Mouse (Mus musculus) stomach, embryonic 16.5 days (tissue): ENCODE results near the gene Stk10. TPM values are rescaled to one million over a fixed set of nuclear protein-coding genes. Genes with fewer than 3 reads are reported as not detected.

ENCODE experiments used
- ATAC-seq: fragments of 200-750 bp; cut with Nextera tagmentation; 2 replicates; pipeline ENCODE4 v1.8.0; 2017; ENCODE audit warnings: moderate number of reproducible peaks, moderate TSS enrichment; ENCODE audit not compliant: insufficient read depth, low FRiP score
- H3K27ac ChIP-seq: fragments of 300-500 bp; sonication (generic); 2 replicates; pipeline ENCODE4 v1.5.1; 2014; ENCODE audit warnings: low read length
- H3K27me3 ChIP-seq: fragments of 300-500 bp; sonication (generic); 2 replicates; pipeline ENCODE4 v1.6.1; 2014; ENCODE audit warnings: low read length, control low read depth, mixed read lengths; ENCODE audit not compliant: control insufficient read depth, insufficient read depth
- H3K36me3 ChIP-seq: fragments of 300-500 bp; sonication (generic); 2 replicates; pipeline ENCODE4 v1.6.1; 2014; ENCODE audit warnings: low read length; ENCODE audit not compliant: control insufficient read depth, insufficient read depth
- H3K4me1 ChIP-seq: fragments of 300-500 bp; sonication (generic); 2 replicates; pipeline ENCODE4 v1.6.1; 2014; ENCODE audit warnings: low read length, control low read depth, mixed read lengths; ENCODE audit not compliant: control insufficient read depth, insufficient read depth
- H3K4me2 ChIP-seq: fragments of 300-500 bp; sonication (generic); 2 replicates; pipeline ENCODE4 v1.6.1; 2014; ENCODE audit warnings: low read depth, low read length, mixed read lengths
- H3K4me3 ChIP-seq: fragments of 300-500 bp; sonication (generic); replicated peaks from 2 replicates; pipeline ENCODE4 v1.5.1; 2014; ENCODE audit warnings: mild to moderate bottlenecking, low read length
- H3K9ac ChIP-seq: fragments of 300-500 bp; sonication (generic); 2 replicates; pipeline ENCODE4 v1.6.1; 2014; ENCODE audit warnings: low read length
- H3K9me3 ChIP-seq: fragments of 300-500 bp; sonication (generic); replicated peaks from 2 replicates; pipeline ENCODE4 v1.6.1; 2016; ENCODE audit warnings: low read length, control low read depth; ENCODE audit not compliant: control insufficient read depth
- WGBS: fragments of 180-500 bp; shearing (Covaris S2); extraction: QIAGEN DNeasy Blood & Tissue Kit; methylation state at CpG from one replicate; pipeline ENCODE4 v1.1.7; 2014; 5-methylcytosine and 5-hydroxymethylcytosine counted together
- polyA plus RNA-seq: library from polyadenylated mRNA; unstranded; fragments of >200 nt; fragmentation: Nextera tagmentation; extraction: Ambion mirVana; gene quantifications from 2 replicates; pipeline ENCODE4 v1.2.1, GENCODE M21; 2015

Gene Stk10
- polyA plus RNA-seq, 1 experiment from 2014 or later, result 4.2 TPM

DNA sequence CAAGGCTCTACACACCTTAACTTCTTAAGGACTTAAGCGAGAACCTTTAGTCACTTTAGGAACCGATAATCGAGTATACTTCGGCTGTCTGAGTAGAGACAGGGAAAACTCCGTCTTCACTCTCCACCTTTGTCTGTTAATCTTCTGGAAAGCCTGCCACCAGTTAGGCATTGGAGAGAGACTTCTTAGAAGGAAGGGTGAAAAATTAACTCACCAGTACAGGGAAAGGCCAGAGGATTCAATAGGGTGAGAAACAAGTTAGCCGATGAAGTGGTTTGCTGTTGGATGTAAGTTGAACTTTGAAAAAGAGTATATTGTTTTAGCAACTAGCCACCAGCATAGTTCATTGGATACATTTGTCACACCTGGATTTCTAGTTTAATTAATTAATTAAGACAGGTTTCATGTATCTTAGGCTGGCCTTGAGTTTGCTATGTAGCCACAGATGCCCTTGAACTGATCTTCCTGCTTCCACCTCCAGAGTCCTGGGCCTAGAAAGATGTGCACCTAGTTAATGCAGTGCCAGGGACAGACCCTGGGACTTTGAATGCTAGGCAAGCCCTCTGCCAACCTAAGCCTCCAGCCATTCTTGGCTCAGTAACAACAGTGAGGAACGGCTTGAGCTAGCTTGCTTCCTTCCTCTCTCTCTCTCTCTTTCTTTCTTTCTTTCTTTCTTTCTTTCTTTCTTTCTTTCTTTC, 117.9 kb downstream of the Stk10 start:
- Histone ChIP-seq H3K4me3 (no peak overlapping the region), H3K4me2 (no peak overlapping the region), H3K9me3 (no peaks in the 10 kb centered on the region), H3K9ac (no peak overlapping the region), H3K27ac (peak overlapping the region; percentile 72), H3K27me3 (no peaks in the 10 kb centered on the region), H3K36me3 (no peaks in the 10 kb centered on the region; the same call in 1 of the 2 replicates), H3K4me1 (0 out of 2 replicates have a peak, but pooled peaks cover 10% of the 10 kb centered on the region)
- ATAC-seq, result no peak
- WGBS, result 73% methylated on average over 7 of the region's 7 CpGs

DNA sequence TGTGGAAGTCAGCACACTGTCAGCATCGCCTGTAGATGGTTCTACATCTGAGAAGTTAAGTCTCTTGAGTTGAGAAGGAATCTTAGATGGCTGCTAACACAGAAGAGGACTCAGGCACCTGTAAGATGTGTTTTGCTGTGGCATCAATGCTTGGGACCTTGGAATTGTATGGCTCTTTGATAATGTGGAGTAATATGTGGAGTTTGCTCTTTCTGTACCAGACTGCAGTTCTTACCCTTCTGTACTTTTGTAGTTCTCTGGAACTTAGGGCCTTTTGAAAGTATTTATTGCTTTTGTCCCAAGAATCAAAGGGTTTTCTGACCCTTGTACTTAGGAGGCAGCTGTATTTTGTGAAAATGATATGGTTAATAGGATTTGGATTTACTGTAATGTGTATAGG, 118.6 kb downstream of the Stk10 start:
- H3K4me1 ChIP-seq, result 0 out of 2 replicates have a peak, but pooled peaks cover 10% of the 10 kb centered on the region
- no peaks in the 10 kb centered on the region for H3K27me3 ChIP-seq
- H3K4me3 ChIP-seq, result no peak overlapping the region
- ATAC-seq, result no peak
- H3K9ac ChIP-seq, result no peak overlapping the region
- no peaks in the 10 kb centered on the region; the same call in 1 of the 2 replicates for H3K36me3 ChIP-seq
- no peaks in the 10 kb centered on the region for H3K9me3 ChIP-seq
- H3K27ac ChIP-seq, result no peak overlapping the region
- H3K4me2 ChIP-seq, result no peak overlapping the region
- WGBS, result 74% methylated on average over 1 of the region's 1 CpGs

GRCm38 (mm10) chr11:32662082-32662656, 129.1 kb downstream of the Stk10 start:
- Histone ChIP-seq H3K4me2 (no peak overlapping the region), H3K27me3 (no peaks in the 10 kb centered on the region), H3K9me3 (no peaks in the 10 kb centered on the region), H3K4me3 (no peak overlapping the region), H3K4me1 (no peaks in the 10 kb centered on the region; the same call in 1 of the 2 replicates), H3K36me3 (no peaks in the 10 kb centered on the region), H3K27ac (no peak overlapping the region), H3K9ac (no peak overlapping the region)
- 80% methylated on average over 1 of the region's 1 CpGs for WGBS
- no peak for ATAC-seq

DNA sequence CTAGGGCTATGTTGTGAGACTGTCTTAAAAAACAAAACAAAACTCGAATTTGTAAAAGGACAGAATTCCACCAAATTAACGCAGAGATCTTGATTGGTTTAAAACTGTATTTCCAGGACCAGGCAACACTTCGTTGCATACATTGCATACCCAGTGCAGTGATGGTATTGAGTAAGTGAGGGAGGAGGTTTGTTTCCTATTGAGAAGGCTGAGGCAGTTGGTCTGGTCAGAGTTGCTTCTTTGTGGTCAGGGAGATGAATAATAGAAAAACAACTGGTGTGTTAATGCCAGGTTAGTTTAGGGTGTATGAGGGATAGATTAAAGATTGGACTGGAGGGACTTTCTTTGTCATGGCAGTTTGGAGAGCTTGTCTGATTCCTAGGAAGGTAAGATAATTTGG, 132.5 kb downstream of the Stk10 start:
- no peaks in the 10 kb centered on the region for H3K9me3 ChIP-seq
- H3K4me1 ChIP-seq, result no peaks in the 10 kb centered on the region; the same call in 1 of the 2 replicates
- H3K36me3 ChIP-seq, result no peaks in the 10 kb centered on the region
- ATAC-seq, result no peak
- no peak overlapping the region for H3K4me2 ChIP-seq
- H3K27ac ChIP-seq, result no peak overlapping the region
- H3K27me3 ChIP-seq, result no peaks in the 10 kb centered on the region
- H3K9ac ChIP-seq, result no peak overlapping the region
- no peak overlapping the region for H3K4me3 ChIP-seq
- 88% methylated on average over 3 of the region's 3 CpGs for WGBS

DNA sequence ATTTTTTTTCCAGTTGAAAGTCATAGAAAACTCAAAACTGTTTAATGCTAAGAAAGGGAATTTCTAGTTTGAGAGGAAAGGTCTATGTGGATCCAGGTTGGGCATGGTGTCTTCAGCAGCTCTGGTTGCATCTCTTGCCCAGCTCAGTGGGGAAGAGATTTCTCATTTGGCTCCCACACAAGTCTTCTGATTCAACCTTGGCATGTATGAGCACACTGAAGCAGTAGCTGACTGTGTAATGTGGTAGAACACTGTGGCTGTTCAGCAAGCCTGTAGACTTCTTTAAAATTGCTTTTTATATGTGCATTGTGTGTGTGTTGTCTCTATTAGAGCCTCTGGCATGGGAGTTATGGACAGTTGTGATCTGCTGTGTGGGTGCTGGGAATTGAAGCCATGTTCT, 133.9 kb downstream of the Stk10 start:
- Histone ChIP-seq H3K36me3 (no peaks in the 10 kb centered on the region), H3K27ac (no peak overlapping the region)
- ATAC-seq, result no peak

GRCm38 (mm10) chr11:32671480-32671879, 138.4 kb downstream of the Stk10 start:
- no peak for ATAC-seq
- Histone ChIP-seq H3K4me2 (no peak overlapping the region), H3K27ac (no peak overlapping the region), H3K27me3 (no peaks in the 10 kb centered on the region), H3K4me3 (no peak overlapping the region), H3K9ac (no peak overlapping the region), H3K36me3 (no peaks in the 10 kb centered on the region), H3K9me3 (no peaks in the 10 kb centered on the region), H3K4me1 (no peaks in the 10 kb centered on the region)
- 74% methylated on average over 4 of the region's 4 CpGs for WGBS

More for the DNA sequence above, 133.9 kb downstream of the Stk10 start:
- no peak overlapping the region for H3K9ac ChIP-seq
- no peaks in the 10 kb centered on the region for H3K9me3 ChIP-seq
- H3K4me1 ChIP-seq, result no peaks in the 10 kb centered on the region; the same call in 1 of the 2 replicates
- no peak overlapping the region for H3K4me2 ChIP-seq
- H3K27me3 ChIP-seq, result no peaks in the 10 kb centered on the region
- no peak overlapping the region for H3K4me3 ChIP-seq

Other genes with a start within 250 kb of the Stk10 start
- 5,545 and 5,672 TPM in 2 replicates for gene Hba-a1, start 249.8 kb upstream of the Stk10 start, polyA plus RNA-seq
- 3.3 and 5.5 TPM in 2 replicates for gene Hbq1b, start 246.3 kb upstream of the Stk10 start, polyA plus RNA-seq
- 13,147 and 13,964 TPM in 2 replicates for gene Hba-a2, start 236.8 kb upstream of the Stk10 start, polyA plus RNA-seq
- 0.62 and 1.2 TPM in 2 replicates for gene Hbq1a, start 233.2 kb upstream of the Stk10 start, polyA plus RNA-seq
- 21.3 and 21.5 TPM in 2 replicates for gene Sh3pxd2b, start 185.5 kb upstream of the Stk10 start, polyA plus RNA-seq
- gene Ubtd2, start 77.9 kb upstream of the Stk10 start, polyA plus RNA-seq, result 39.2 and 40.3 TPM in 2 replicates
- gene Efcab9, start 1.2 kb upstream of the Stk10 start, polyA plus RNA-seq, result 0.70 and 0.87 TPM in 2 replicates
- gene Fbxw11, start 109.4 kb downstream of the Stk10 start, polyA plus RNA-seq, result 61.1 and 65.0 TPM in 2 replicates